Mouse (Mus musculus) right cerebral cortex, adult 18-20 months (tissue): ENCODE measurements around the gene Taf13.
A peak's percentile ranks its signal among the peaks of the same experiment; 100 is the strongest.
"Not testable (repeated sequence)": the region's sequence is repeated elsewhere in the genome, so short reads cannot be mapped to it uniquely, and the experiment has no call there.

Source experiments
- DNase-seq: peaks from one replicate; pipeline ENCODE4 v3.0.0; 2022; ENCODE audit warnings: mixed read lengths

Taf13 gene

DNA sequence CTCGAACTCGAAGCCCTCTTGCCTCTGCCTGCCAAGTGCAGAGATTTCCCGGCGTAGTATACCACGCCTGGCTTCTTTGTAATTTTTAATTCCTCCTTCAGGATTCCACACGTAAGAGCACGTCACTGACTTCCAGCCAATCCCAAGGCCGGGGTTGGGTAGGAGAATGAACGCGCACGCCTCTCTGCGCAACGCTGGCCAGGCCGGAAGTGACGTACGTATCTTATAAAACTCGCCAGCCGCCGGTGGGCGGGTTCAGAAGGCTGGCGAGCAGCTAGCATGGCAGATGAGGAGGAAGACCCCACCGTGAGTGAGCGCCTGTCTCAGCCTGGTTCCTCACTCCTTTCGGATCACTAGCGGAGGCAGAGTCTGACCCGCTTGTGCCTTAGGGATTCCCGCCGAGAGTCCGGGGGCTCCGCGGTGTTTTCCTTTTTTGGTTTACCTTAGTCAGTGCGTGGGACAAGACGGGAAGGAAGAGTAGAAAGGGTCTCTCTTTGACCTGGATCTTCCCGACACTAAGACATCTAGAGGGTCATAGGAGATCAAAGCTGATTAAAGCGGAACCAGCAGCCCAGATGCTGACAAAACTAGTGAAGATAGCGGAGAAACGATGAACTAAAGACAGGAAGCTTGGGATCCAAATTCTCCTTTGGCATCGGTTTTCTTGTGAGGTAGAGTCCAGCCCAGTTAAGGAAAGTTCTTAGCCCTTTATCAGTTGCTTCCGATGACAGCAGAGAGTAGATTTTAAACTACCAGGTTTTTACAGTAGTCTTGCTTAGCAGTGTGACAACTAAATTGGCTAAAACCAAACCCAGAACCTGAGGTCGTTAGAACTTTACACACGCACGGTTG lies at the start of gene Taf13:
Gene Taf13, plus strand, starts transcription at position 256 of the 852 bp plus-strand sequence.
- DNase-seq, result peak; percentile 98

GRCm38 (mm10) chr3:108523415-108523814 lies 48.1 kb upstream of the Taf13 start:
- DNase-seq, result no peak

DNA sequence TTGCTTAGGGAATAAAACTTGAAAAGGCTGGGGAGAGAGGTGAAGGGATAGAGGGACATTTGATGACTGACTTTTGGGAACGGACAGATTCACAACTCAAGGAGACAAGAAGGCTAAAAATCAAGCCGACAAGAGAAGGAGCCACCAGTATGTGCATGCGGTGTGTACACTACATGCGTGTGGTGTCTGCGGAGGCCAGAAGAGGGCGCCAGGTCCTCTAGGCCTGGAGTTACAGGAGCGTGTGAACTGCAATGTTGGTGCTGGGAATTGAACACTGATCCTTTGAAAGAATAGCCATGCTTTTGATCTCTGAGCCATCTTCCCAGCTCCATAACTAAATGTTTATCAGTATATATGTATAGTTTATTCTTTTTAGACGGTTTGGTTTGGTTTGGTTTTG lies 43.0 kb upstream of the Taf13 start:
- no peak for DNase-seq

DNA sequence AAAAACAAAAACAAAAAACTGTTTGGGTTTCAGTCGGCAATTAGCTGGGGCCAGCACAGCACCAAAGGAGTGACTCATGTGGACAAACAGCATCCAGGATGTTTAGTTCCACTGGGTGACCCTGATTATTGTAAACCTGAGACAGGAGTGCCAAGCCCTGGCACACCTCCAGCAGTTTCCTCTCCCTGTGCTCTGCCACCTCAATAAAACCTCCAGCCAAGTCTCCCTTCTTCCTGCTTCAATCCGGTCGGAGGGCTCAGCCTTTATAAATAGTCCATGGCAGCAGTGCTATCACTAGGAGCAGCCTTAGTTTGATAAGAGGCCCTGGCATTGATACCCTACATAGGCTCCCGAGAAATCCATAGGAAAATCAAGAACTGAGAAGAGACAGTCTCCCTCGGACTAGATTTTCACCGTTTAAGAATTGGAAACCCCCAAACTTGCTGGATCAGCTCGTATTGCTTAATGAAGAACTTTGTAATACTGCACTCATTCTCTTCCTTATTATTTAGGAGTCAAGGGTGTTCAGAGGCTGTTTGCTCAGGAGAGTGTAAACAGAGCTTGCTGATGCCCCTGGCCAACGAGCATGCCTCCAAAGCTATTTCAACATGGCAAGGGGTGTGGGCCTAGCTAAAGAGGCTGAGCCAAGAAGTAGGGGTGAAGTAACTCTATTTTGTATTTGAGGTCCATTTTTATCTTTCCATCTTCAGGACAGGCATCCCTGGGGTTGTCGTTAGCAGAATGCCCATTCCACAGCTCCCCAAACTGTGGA lies 38.2 kb upstream of the Taf13 start:
- DNase-seq, result no peak

- DNase-seq, result no peak
Measured at GRCm38 (mm10) chr3:108533951-108534350, 37.5 kb upstream of the Taf13 start, which contains the start of gene 1700013F07Rik. Gene 1700013F07Rik (plus strand): TSS chr3:108534150.

DNA sequence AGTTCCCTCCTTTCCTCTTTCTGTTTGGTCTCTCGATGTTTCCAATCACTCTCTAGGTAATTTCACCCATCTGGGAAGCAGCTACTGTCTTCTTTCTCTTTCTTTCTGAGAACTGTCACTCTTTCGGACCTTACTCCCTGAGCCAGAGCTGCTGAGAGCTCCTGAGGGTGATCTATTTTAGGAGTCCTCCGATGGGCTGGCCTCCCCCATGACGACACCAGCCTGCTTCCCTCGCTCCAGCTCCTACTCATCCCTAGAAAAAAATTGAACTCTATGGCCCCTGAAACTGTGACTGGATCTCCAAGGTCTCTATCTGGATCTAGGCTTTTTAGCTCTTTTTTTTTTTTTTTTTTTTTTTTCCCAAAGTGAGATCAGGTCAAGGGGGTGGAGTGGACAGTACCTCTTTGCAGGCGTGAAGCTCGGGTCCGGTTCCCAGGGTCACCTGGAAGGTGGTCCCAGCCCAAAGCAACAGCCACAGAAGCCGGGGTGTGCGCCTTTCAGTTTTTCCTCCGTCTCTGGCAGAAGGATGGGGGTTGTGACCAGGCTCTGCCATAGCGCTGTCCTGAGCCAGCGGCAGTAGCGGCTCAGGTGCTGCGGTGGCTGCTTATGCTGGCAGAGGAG lies 35.5 kb upstream of the Taf13 start:
- DNase-seq, result peak; percentile 53

DNA sequence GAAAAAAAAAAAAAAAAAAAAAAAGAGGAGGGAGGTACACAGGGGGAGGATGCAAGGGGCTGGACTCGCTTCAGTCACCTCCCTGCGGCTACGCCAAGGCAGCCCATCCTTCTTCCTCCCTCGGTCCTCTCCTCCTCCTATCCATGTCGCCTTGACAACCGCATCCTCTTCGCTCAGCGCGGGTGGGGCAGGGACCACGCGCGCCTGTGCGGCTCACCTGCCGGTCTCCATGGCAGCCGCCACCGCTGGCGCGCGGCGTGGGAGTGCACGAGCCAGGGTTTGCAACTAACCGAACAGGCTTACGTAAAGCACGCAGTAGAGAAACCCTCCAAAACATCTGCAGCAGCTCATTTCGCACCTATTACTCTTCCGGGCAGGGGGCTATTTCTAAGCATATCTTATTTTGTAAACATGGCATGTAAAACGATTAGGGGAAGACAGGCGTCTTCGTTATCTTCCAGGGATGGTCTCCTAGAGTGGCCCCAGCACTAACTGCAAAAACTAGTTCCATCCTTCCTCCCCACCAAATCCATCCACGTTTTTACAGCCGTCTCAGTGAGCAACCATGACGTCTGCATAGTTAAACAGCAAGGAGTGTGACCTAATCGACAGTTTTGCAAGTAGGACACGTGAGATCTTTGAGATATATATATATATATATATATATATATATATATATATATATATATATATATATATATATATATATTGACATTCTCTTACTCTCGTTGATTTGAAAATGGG lies 34.8 kb upstream of the Taf13 start, which contains the start of gene 5330417C22Rik:
Gene 5330417C22Rik, minus strand, starts transcription at position 20 of the 744 bp plus-strand sequence.
- peak; percentile 95 for DNase-seq

GRCm38 (mm10) chr3:108537303-108537702 lies 34.2 kb upstream of the Taf13 start:
- peak; percentile 93 for DNase-seq

DNA sequence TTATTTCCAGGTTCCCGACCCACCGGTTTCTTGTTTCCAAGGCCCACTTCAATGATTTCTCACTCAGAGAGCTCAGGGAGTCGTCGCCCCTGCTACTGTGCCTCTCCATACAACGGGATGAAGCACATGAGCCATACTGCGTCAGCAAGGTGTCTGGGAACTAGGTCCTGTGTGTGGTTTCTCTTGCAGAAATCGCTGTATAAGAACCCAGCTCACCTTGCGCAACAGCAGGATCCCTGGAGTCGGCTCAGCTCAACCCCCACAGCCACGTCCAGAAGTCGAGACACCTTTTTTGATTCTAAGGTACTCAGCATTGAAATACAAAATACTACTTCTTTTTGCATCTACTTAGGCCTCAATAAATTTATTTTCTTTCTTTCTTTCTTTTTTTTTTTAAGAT lies 29.2 kb upstream of the Taf13 start:
- no peak for DNase-seq

DNA sequence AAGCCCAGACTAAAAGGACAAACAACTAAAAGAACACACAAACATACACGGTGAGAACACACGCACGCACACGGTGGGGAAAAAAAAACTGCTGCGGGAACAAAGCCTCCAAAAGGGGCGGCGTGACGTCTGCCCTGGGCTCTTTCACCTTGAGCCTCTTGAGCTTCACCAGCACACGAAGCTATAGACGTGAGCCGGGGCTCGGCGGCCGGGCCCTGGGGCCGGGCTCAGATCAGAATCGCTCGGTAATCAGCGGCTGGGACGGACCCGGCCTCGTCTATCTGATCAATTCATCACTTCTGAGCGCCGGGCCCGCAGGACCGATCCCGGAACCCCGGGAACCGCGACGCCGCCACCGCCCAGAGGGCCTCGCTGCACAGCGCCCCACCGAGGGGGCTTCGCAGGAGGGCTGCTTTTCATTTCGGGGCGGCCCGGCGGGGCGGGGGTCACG lies 17.4 kb upstream of the Taf13 start:
- DNase-seq, result no peak

GRCm38 (mm10) chr3:108554587-108555312 lies 16.7 kb upstream of the Taf13 start:
- DNase-seq, result peak; percentile 95

- DNase-seq, result no peak
Measured at GRCm38 (mm10) chr3:108557888-108558287, 13.6 kb upstream of the Taf13 start.

DNA sequence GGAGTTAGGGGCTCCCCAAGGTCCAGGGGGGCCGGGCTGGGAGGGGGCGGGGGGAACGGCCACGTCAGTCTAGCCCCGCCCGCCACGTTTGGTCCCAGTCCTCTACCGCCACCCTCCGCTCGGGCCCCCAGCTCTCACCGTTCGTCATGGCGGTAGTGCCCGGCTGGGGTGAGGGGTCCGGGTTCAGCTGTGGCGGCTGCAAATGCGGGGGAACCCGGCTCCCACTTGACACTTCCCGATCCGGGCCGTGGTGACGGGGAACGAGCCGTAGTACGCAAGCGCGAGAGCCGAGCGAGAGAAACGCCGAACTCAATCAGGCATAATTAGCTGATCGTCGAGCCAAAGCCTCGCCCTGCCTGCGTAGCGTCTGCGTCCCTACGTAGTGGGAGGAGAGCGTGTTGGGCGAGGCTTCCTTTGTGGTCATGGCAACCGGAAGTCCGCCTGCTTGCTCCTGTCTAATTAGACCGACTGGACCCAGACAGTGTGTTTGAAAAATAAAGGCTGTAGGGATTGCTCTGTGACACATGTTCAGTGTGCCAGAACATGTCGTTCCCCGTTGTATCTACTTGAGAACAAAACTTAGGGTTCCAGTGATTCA lies 9.3 kb upstream of the Taf13 start, which contains the start of gene Tmem167b:
Gene Tmem167b, minus strand, starts transcription at position 334 of the 598 bp plus-strand sequence.
- DNase-seq, result peak; percentile 98

DNA sequence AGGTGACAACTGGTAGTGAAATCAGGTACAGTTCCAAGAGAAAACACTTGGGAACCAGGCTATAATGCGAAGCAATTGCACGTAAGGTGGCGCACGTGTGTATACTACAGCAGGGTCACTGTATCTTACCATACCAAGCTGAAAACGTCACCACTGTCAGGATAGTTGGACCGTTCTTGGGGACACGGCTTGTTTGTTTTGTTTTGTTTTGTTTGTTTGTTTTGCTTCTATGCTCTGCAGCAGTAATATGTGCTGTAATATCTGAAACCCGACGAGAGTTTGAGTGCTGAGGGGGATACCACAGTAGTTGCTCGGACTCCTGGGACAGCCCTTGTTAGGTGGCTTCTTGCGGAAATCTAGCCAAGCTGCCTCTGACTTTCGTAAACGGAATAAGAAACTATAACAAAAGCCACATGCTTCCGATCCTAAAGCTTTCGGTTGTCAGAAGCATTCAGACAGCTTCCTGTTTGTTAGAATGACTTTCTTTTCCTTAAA lies 8.7 kb upstream of the Taf13 start:
- DNase-seq, result no peak

DNA sequence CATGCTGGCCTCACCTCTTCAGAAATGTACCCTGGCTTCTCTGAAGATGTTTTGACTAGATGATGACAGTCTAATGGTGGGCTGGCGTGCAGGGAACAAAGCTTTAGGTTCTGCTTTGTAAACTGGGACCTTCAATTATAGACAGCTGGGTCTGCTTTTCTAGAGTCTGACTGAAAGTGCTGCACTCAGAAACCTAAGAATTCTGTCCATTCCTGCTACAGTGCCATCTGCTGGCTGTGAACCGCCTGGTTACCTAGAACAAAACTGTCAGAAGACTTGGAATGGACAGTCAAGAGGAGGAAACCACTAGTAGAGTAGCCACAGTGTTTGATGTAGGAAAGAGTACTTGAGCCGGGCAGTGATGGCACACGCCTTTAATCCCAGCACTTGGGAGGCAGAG lies 8.2 kb upstream of the Taf13 start:
- DNase-seq, result peak; percentile 80

DNA sequence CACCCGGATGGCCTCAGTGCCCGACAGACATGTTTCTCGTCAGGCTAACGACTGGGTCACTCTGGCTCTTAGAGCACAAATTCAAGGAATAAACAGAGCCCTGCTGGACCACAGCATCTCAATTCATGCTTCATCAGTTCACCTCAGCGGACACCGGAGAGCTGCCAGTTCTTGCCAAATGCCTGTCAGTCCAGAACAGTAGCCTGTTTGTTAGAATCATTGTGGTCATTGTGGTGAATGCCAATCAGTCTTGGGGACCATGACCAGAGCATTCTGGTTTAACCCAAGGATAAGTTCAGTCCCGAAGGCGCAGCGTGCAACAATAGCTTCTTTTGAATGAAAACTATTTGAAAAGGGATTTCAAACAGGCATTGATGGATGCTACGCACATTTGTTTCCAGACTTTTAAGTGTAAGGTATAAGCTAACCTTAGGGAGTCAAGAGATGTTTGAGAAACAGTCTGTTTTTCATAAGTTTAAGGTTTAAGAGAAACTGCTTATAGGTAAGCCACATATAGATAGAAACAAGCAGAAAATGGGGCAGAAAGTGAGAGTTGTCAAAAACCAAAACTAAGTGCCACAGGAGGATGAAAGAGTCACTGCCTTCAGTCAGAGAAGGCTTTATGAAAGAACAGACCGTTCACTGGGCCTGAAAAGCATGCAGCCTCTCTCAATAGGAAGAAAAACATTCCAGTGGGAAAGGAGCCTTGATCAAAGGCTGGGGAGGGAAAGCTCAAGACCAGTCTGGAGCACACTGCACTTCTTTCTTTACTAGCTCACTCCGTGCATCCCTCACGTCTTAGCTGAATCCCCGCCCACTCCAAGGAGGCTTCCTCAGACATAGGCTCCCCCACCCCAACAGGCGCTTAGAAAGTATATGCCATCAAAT lies 3.3 kb upstream of the Taf13 start:
- DNase-seq, result no peak

- DNase-seq, result not testable (repeated sequence)
Measured at GRCm38 (mm10) chr3:108569636-108570035, 1.9 kb upstream of the Taf13 start.

- DNase-seq, result no peak
Measured at GRCm38 (mm10) chr3:108570813-108571212, 685 bp upstream of the Taf13 start.

DNA sequence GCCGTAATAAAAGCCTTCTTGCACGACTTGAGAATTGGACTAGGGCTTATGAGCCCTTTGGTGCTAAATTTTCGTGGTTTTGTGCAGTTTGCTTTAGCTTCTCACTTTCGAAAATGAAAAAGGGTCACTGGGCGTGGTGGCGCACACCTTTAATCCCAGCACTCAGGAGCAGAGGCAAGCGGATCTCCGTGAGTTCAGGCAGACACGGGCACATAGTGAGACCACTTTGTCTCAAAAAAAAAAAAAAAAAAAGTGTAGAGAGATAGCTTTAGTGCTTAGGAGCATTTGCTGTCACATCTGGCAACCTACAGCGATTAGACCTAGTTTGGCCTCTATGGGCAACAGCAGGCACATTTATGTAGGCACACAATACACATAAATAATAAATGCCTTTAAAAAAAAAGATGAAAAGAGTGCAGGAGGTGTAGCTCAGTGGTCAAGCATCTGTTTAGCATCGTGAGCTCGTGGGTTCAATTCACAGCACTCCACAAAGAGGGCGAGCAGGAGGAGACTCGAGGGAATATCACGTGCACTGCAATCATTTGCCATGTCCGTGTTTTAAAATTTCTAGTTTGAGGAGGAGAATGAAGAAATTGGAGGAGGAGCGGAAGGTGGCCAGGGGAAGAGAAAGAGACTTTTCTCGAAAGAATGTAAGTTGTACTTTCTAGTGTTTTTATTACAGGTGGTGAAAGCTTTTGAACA lies 962 bp downstream of the Taf13 start:
- no peak for DNase-seq
